Mouse (Mus musculus) liver, postnatal 0 days (tissue): ENCODE measurements at regions not wholly inside any gene's neighbourhood (a gene's known extent, or its start where the extent isn't known, plus 50 kb on each side); places are given as distances from the start of the nearest gene placed in this dataset.
A peak's percentile ranks its signal among the peaks of the same experiment; 100 is the strongest.

Experiments
- ATAC-seq: fragments of 200-750 bp; cut with Nextera tagmentation; 2 replicates; pipeline ENCODE4 v1.8.0; 2017; ENCODE audit warnings: mild to moderate bottlenecking, moderate library complexity
- DNase-seq: peaks from one replicate; pipeline ENCODE4 v3.0.0-alpha.2; 2016
- H3K27ac ChIP-seq: fragments of 300-500 bp; sonication (generic); 2 replicates; pipeline ENCODE4 v1.5.1; 2014; ENCODE audit warnings: antibody characterized with exemption, moderate library complexity, mild to moderate bottlenecking, low read depth
- H3K27me3 ChIP-seq: fragments of 300-500 bp; sonication (generic); 2 replicates; pipeline ENCODE4 v1.6.1; 2014; ENCODE audit warnings: low read length, control low read depth, mixed read lengths; ENCODE audit not compliant: insufficient read depth
- H3K36me3 ChIP-seq: fragments of 300-500 bp; sonication (generic); replicated peaks from 2 replicates; pipeline ENCODE4 v1.6.1; 2014; ENCODE audit warnings: mild to moderate bottlenecking, control low read depth, low read length, moderate library complexity, mixed read lengths; ENCODE audit not compliant: insufficient read depth
- H3K4me1 ChIP-seq: fragments of 300-500 bp; sonication (generic); 2 replicates; pipeline ENCODE4 v1.6.1; 2014; ENCODE audit warnings: antibody characterized with exemption, mild to moderate bottlenecking, control low read depth; ENCODE audit not compliant: insufficient read depth
- H3K4me2 ChIP-seq: fragments of 300-500 bp; sonication (generic); 2 replicates; pipeline ENCODE4 v1.6.1; 2014; ENCODE audit warnings: low read depth, mild to moderate bottlenecking, low read length, moderate library complexity, mixed read lengths
- H3K4me3 ChIP-seq: fragments of 300-500 bp; sonication (generic); 2 replicates; pipeline ENCODE4 v1.5.1; 2014; ENCODE audit warnings: low read depth, low read length
- H3K9ac ChIP-seq: fragments of 300-500 bp; sonication (generic); replicated peaks from 2 replicates; pipeline ENCODE4 v1.6.1; 2014; ENCODE audit warnings: mild to moderate bottlenecking, moderate library complexity
- H3K9me3 ChIP-seq: fragments of 300-500 bp; sonication (generic); 2 replicates; pipeline ENCODE4 v1.6.1; 2016; ENCODE audit warnings: mild to moderate bottlenecking, control low read depth, low read length, mixed read lengths
- CTCF ChIP-seq: sonication (generic); IDR thresholded peaks from 2 replicates; pipeline ENCODE4 v1.5.1; 2016; ENCODE audit warnings: antibody characterized with exemption, low read depth
- EP300 ChIP-seq: IDR thresholded peaks from 2 replicates; pipeline ENCODE4 v1.6.1; 2016; ENCODE audit warnings: antibody characterized with exemption, low read depth, mild to moderate bottlenecking
- WGBS: fragments of 180-500 bp; shearing (Covaris S2); extraction: QIAGEN DNeasy Blood & Tissue Kit; methylation state at CpG from one replicate; pipeline ENCODE4 v1.1.7; 2014; ENCODE audit not compliant: insufficient replicate concordance; 5-methylcytosine and 5-hydroxymethylcytosine counted together

- no peak overlapping the region for H3K4me3 ChIP-seq
- TF ChIP-seq CTCF (no peak), EP300 (no peak)
Measured at GRCm38 (mm10) chr4:56621782-56622181, 118.1 kb upstream of the Gm26657 start.

GRCm38 (mm10) chr4:56621356-56621755 is 118.5 kb upstream of the Gm26657 start:
- Histone ChIP-seq H3K4me1 (0 out of 2 replicates have a peak, but pooled peaks cover 2% of the 10 kb centered on the region), H3K9me3 (0 out of 2 replicates have a peak, but pooled peaks cover 3% of the 10 kb centered on the region), H3K9ac (no peak overlapping the region), H3K36me3 (no peaks in the 10 kb centered on the region), H3K4me3 (no peak overlapping the region), H3K27ac (no peak overlapping the region), H3K27me3 (no peaks in the 10 kb centered on the region), H3K4me2 (no peak overlapping the region)
- DNase-seq (no peak), ATAC-seq (no peak)
- 59% methylated on average over 1 of the region's 1 CpGs for WGBS
- no peak for TF ChIP-seq CTCF
- TF ChIP-seq EP300, result no peak

More at GRCm38 (mm10) chr4:56621782-56622181, 118.1 kb upstream of the Gm26657 start:
- no peak for DNase-seq
- 68% methylated on average over 4 of the region's 4 CpGs for WGBS
- Histone ChIP-seq H3K36me3 (no peaks in the 10 kb centered on the region), H3K9me3 (0 out of 2 replicates have a peak, but pooled peaks cover 3% of the 10 kb centered on the region), H3K27ac (no peak overlapping the region), H3K4me1 (0 out of 2 replicates have a peak, but pooled peaks cover 2% of the 10 kb centered on the region), H3K9ac (no peak overlapping the region), H3K27me3 (no peaks in the 10 kb centered on the region), H3K4me2 (no peak overlapping the region)
- ATAC-seq, result no peak

GRCm38 (mm10) chr4:56620628-56621027 is 119.2 kb upstream of the Gm26657 start:
- Histone ChIP-seq H3K4me3 (no peak overlapping the region), H3K4me2 (no peak overlapping the region), H3K27me3 (no peaks in the 10 kb centered on the region), H3K4me1 (0 out of 2 replicates have a peak, but pooled peaks cover 2% of the 10 kb centered on the region), H3K27ac (no peak overlapping the region), H3K9me3 (0 out of 2 replicates have a peak, but pooled peaks cover 3% of the 10 kb centered on the region), H3K9ac (no peak overlapping the region), H3K36me3 (no peaks in the 10 kb centered on the region)
- no peak for TF ChIP-seq CTCF
- no peak for TF ChIP-seq EP300
- ATAC-seq (no peak), DNase-seq (no peak)
- WGBS, result 74% methylated on average over 7 of the region's 7 CpGs

- Histone ChIP-seq H3K4me3 (no peak overlapping the region), H3K27me3 (no peaks in the 10 kb centered on the region), H3K9ac (no peak overlapping the region), H3K9me3 (0 out of 2 replicates have a peak, but pooled peaks cover 3% of the 10 kb centered on the region), H3K4me1 (0 out of 2 replicates have a peak, but pooled peaks cover 2% of the 10 kb centered on the region), H3K4me2 (no peak overlapping the region), H3K27ac (no peak overlapping the region), H3K36me3 (no peaks in the 10 kb centered on the region)
- ATAC-seq, result no peak
- TF ChIP-seq EP300, result no peak
- TF ChIP-seq CTCF, result no peak; the same call in 1 of the 2 replicates
- DNase-seq, result no peak
Measured at GRCm38 (mm10) chr4:56619803-56620202, 120.1 kb upstream of the Gm26657 start.

GRCm38 (mm10) chr4:56619054-56619453 is 120.8 kb upstream of the Gm26657 start:
- 37% methylated on average over 3 of the region's 3 CpGs for WGBS
- Histone ChIP-seq H3K9ac (no peak overlapping the region), H3K36me3 (no peaks in the 10 kb centered on the region), H3K4me3 (no peak overlapping the region), H3K27me3 (no peaks in the 10 kb centered on the region), H3K4me1 (0 out of 2 replicates have a peak, but pooled peaks cover 2% of the 10 kb centered on the region), H3K4me2 (peak overlapping the region; percentile 20; the same call in 1 of the 2 replicates), H3K9me3 (0 out of 2 replicates have a peak, but pooled peaks cover 3% of the 10 kb centered on the region), H3K27ac (no peak overlapping the region)
- DNase-seq (no peak), ATAC-seq (no peak)
- TF ChIP-seq EP300, result no peak
- TF ChIP-seq CTCF, result no peak

- Histone ChIP-seq H3K9ac (no peak overlapping the region), H3K27ac (no peak overlapping the region), H3K4me3 (no peak overlapping the region), H3K36me3 (no peaks in the 10 kb centered on the region), H3K9me3 (0 out of 2 replicates have a peak, but pooled peaks cover 3% of the 10 kb centered on the region), H3K4me1 (0 out of 2 replicates have a peak, but pooled peaks cover 2% of the 10 kb centered on the region), H3K27me3 (no peaks in the 10 kb centered on the region), H3K4me2 (no peak overlapping the region)
- TF ChIP-seq CTCF, result no peak
- DNase-seq (no peak), ATAC-seq (no peak)
- 64% methylated on average over 5 of the region's 5 CpGs for WGBS
Measured at GRCm38 (mm10) chr4:56618433-56618832, 121.4 kb upstream of the Gm26657 start.
